Mouse (Mus musculus): Measurements from ENCODE around the gene Bcor.

DNA sequence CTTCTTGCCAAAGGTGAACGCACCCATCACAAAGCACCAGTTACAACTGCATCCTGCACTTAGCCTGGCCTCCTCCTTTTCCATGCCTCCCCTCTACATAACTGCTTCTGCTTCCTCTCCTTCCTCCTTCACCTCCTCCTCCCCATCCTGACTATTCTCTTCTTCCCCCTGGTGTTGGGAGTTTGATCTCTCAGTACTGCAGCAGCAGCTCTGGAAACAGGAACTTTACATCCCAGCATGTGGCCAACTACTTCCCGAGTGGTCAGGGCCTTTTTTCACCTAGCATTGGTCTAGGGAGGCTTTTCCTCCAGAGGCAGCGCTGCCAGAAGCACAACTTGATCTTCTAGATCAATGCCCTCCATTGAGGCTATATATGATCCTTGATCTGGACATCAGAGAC is 10.0 kb upstream of the Bcor start:
- TF ChIP-seq CTCF (IDR thresholded peaks at IDR 0.05; ENCODE audit: low read depth, low read length) (no peak), POLR2A (IDR thresholded peaks at IDR 0.05; ENCODE audit: extremely low read depth, insufficient read depth, low read length) (no peak)

Measured in liver, adult 2 months (tissue).